Mouse (Mus musculus) kidney, embryonic 16.5 days (tissue): Measurements from ENCODE around the gene Ly6f. TPM values are rescaled to one million over a fixed set of nuclear protein-coding genes. Genes with fewer than 3 reads are reported as not detected.
"Not testable (repeated sequence)": the region's sequence is repeated elsewhere in the genome, so short reads cannot be mapped to it uniquely, and the experiment has no call there.

ENCODE experiments used
- ATAC-seq: fragments of 200-750 bp; cut with Nextera tagmentation; 2 replicates; pipeline ENCODE4 v1.8.0; 2017; ENCODE audit warnings: moderate TSS enrichment; ENCODE audit not compliant: low FRiP score, low TSS enrichment
- H3K27ac ChIP-seq: fragments of 300-500 bp; sonication (generic); 2 replicates; pipeline ENCODE4 v1.5.1; 2014; ENCODE audit warnings: low read length
- H3K27me3 ChIP-seq: fragments of 300-500 bp; sonication (generic); 2 replicates; pipeline ENCODE4 v1.6.1; 2014; ENCODE audit warnings: low read length, control low read depth, mixed read lengths; ENCODE audit not compliant: insufficient read depth
- H3K36me3 ChIP-seq: fragments of 300-500 bp; sonication (generic); 2 replicates; pipeline ENCODE4 v1.6.1; 2014; ENCODE audit warnings: low read length, control low read depth, mixed read lengths; ENCODE audit not compliant: insufficient read depth
- H3K4me1 ChIP-seq: fragments of 300-500 bp; sonication (generic); 2 replicates; pipeline ENCODE4 v1.6.1; 2014; ENCODE audit warnings: low read length, control low read depth, mixed read lengths; ENCODE audit not compliant: insufficient read depth
- H3K4me2 ChIP-seq: fragments of 300-500 bp; sonication (generic); replicated peaks from 2 replicates; pipeline ENCODE4 v1.6.1; 2014; ENCODE audit warnings: low read depth, low read length
- H3K4me3 ChIP-seq: fragments of 300-500 bp; sonication (generic); 2 replicates; pipeline ENCODE4 v1.5.1; 2014; ENCODE audit warnings: mild to moderate bottlenecking, low read length
- H3K9ac ChIP-seq: fragments of 300-500 bp; sonication (generic); replicated peaks from 2 replicates; pipeline ENCODE4 v1.6.1; 2014; ENCODE audit warnings: low read length
- H3K9me3 ChIP-seq: fragments of 300-500 bp; sonication (generic); 2 replicates; pipeline ENCODE4 v1.6.1; 2016; ENCODE audit warnings: low read length, control low read depth
- WGBS: fragments of 180-500 bp; shearing (Covaris S2); extraction: QIAGEN DNeasy Blood & Tissue Kit; methylation state at CpG from one replicate; pipeline ENCODE4 v1.1.7; 2014; 5-methylcytosine and 5-hydroxymethylcytosine counted together
- polyA plus RNA-seq: library from polyadenylated mRNA; unstranded; fragments of >200 nt; fragmentation: Nextera tagmentation; extraction: Ambion mirVana; gene quantifications from 2 replicates; pipeline ENCODE4 v1.2.1, GENCODE M21; 2015

Ly6f gene
- polyA plus RNA-seq, 1 experiment from 2014 or later, result 0.54 TPM

- Histone ChIP-seq H3K4me2 (no peak overlapping the region), H3K9ac (no peak overlapping the region), H3K9me3 (no peaks in the 10 kb centered on the region), H3K4me3 (no peak overlapping the region), H3K27me3 (no peaks in the 10 kb centered on the region), H3K4me1 (no peaks in the 10 kb centered on the region), H3K36me3 (no peaks in the 10 kb centered on the region), H3K27ac (no peak overlapping the region)
- ATAC-seq, result no peak
Observed at GRCm38 (mm10) chr15:75270169-75270568, 1.9 kb downstream of the Ly6f start.

GRCm38 (mm10) chr15:75270691-75271362, 2.6 kb downstream of the Ly6f start:
- H3K9ac ChIP-seq, result no peak overlapping the region
- H3K9me3 ChIP-seq, result no peaks in the 10 kb centered on the region
- H3K27ac ChIP-seq, result no peak overlapping the region
- H3K4me3 ChIP-seq, result no peak overlapping the region
- no peak overlapping the region for H3K4me2 ChIP-seq
- ATAC-seq, result no peak
- no peaks in the 10 kb centered on the region for H3K4me1 ChIP-seq
- H3K27me3 ChIP-seq, result no peaks in the 10 kb centered on the region
- H3K36me3 ChIP-seq, result no peaks in the 10 kb centered on the region
- 81% methylated on average over 3 of the region's 3 CpGs for WGBS

- no peaks in the 10 kb centered on the region for H3K9me3 ChIP-seq
- no peak for ATAC-seq
- no peak overlapping the region for H3K27ac ChIP-seq
- H3K9ac ChIP-seq, result no peak overlapping the region
- no peak overlapping the region for H3K4me2 ChIP-seq
- 70% methylated on average over 1 of the region's 1 CpGs for WGBS
- H3K27me3 ChIP-seq, result no peaks in the 10 kb centered on the region
- no peaks in the 10 kb centered on the region for H3K36me3 ChIP-seq
- no peak overlapping the region for H3K4me3 ChIP-seq
- H3K4me1 ChIP-seq, result no peaks in the 10 kb centered on the region
Observed at GRCm38 (mm10) chr15:75271426-75271825, 3.2 kb downstream of the Ly6f start.

- WGBS, result 57% methylated on average over 3 of the region's 3 CpGs
- no peaks in the 10 kb centered on the region for H3K36me3 ChIP-seq
- H3K9ac ChIP-seq, result no peak overlapping the region
- no peaks in the 10 kb centered on the region for H3K9me3 ChIP-seq
- H3K4me3 ChIP-seq, result no peak overlapping the region
- no peak overlapping the region for H3K4me2 ChIP-seq
- H3K27ac ChIP-seq, result no peak overlapping the region
- no peaks in the 10 kb centered on the region for H3K27me3 ChIP-seq
- no peak for ATAC-seq
- H3K4me1 ChIP-seq, result no peaks in the 10 kb centered on the region
Observed at GRCm38 (mm10) chr15:75271891-75272290, 3.7 kb downstream of the Ly6f start.

- not testable (repeated sequence) for H3K36me3 ChIP-seq, H3K9ac ChIP-seq, H3K4me2 ChIP-seq, H3K4me3 ChIP-seq, H3K27ac ChIP-seq, H3K4me1 ChIP-seq, H3K27me3 ChIP-seq, ATAC-seq
- H3K9me3 ChIP-seq, result peaks cover 12% of the 10 kb centered on the region; the same call in 1 of the 2 replicates
- WGBS, result 81% methylated on average over 5 of the region's 5 CpGs
Observed at GRCm38 (mm10) chr15:75281991-75282390, 13.8 kb downstream of the Ly6f start.

- H3K9ac ChIP-seq, H3K4me1 ChIP-seq, H3K4me3 ChIP-seq, H3K27ac ChIP-seq, H3K27me3 ChIP-seq, ATAC-seq, H3K36me3 ChIP-seq, H3K4me2 ChIP-seq: not testable (repeated sequence)
- H3K9me3 ChIP-seq, result peaks cover 12% of the 10 kb centered on the region; the same call in 1 of the 2 replicates
- 89% methylated on average over 4 of the region's 4 CpGs for WGBS
Observed at GRCm38 (mm10) chr15:75286512-75286911, 18.3 kb downstream of the Ly6f start.

- no peak overlapping the region for H3K27ac ChIP-seq
- no peak for ATAC-seq
- no peak overlapping the region for H3K4me2 ChIP-seq
- H3K4me1 ChIP-seq, result no peaks in the 10 kb centered on the region
- H3K36me3 ChIP-seq, result no peaks in the 10 kb centered on the region
- 87% methylated on average over 1 of the region's 1 CpGs for WGBS
- H3K4me3 ChIP-seq, result no peak overlapping the region
- no peaks in the 10 kb centered on the region for H3K27me3 ChIP-seq
- H3K9ac ChIP-seq, result no peak overlapping the region
- H3K9me3 ChIP-seq, result no peaks in the 10 kb centered on the region
Observed at GRCm38 (mm10) chr15:75292377-75292776, 24.2 kb downstream of the Ly6f start.

- no peak overlapping the region for H3K27ac ChIP-seq
- no peaks in the 10 kb centered on the region for H3K4me1 ChIP-seq
- no peaks in the 10 kb centered on the region for H3K27me3 ChIP-seq
- H3K4me3 ChIP-seq, result no peak overlapping the region
- WGBS, result 86% methylated on average over 7 of the region's 7 CpGs
- H3K9me3 ChIP-seq, result no peaks in the 10 kb centered on the region
- no peaks in the 10 kb centered on the region for H3K36me3 ChIP-seq
- no peak overlapping the region for H3K9ac ChIP-seq
- H3K4me2 ChIP-seq, result no peak overlapping the region
- no peak for ATAC-seq
Observed at GRCm38 (mm10) chr15:75293873-75294385, 25.7 kb downstream of the Ly6f start.

- no peak overlapping the region for H3K9ac ChIP-seq
- no peak for ATAC-seq
- no peaks in the 10 kb centered on the region for H3K4me1 ChIP-seq
- no peaks in the 10 kb centered on the region for H3K36me3 ChIP-seq
- no peak overlapping the region for H3K27ac ChIP-seq
- H3K9me3 ChIP-seq, result 0 out of 2 replicates have a peak, but pooled peaks cover 5% of the 10 kb centered on the region
- H3K4me2 ChIP-seq, result no peak overlapping the region
- 41% methylated on average over 1 of the region's 1 CpGs for WGBS
- no peaks in the 10 kb centered on the region for H3K27me3 ChIP-seq
- no peak overlapping the region for H3K4me3 ChIP-seq
Observed at GRCm38 (mm10) chr15:75306101-75306500, 37.9 kb downstream of the Ly6f start.

GRCm38 (mm10) chr15:75309186-75309585, 41.0 kb downstream of the Ly6f start:
- Histone ChIP-seq H3K36me3 (no peaks in the 10 kb centered on the region), H3K4me2 (no peak overlapping the region), H3K4me3 (no peak overlapping the region), H3K27me3 (no peaks in the 10 kb centered on the region), H3K27ac (no peak overlapping the region), H3K4me1 (no peaks in the 10 kb centered on the region), H3K9me3 (0 out of 2 replicates have a peak, but pooled peaks cover 5% of the 10 kb centered on the region), H3K9ac (no peak overlapping the region)
- 85% methylated on average over 4 of the region's 4 CpGs for WGBS
- ATAC-seq, result no peak
